Mouse (Mus musculus) layer of hippocampus, adult 6 months (tissue): ENCODE measurements around the gene Fxyd7. TPM values are rescaled to one million over a fixed set of nuclear protein-coding genes. Genes with fewer than 3 reads are reported as not detected.

Source experiments
- long read RNA-seq, 2 experiments: library from polyadenylated mRNA; unstranded; transcript quantifications; one replicate each; pipeline ENCODE4 v2.0.0; 2019 to 2020
- microRNA-seq: library from miRNA; unstranded; fragments of <30 nt; microRNA quantifications from one replicate; pipeline ENCODE4 v1.2.0, GENCODE M21; 2020
- polyA plus RNA-seq: library from polyadenylated mRNA; unstranded; fragments of <200 nt; fragmentation: Nextera tagmentation; gene quantifications from 2 replicates; pipeline ENCODE4 v1.2.3, GENCODE M21; 2021

Gene Fxyd7
- 175 and 204 TPM in 2 replicates for polyA plus RNA-seq
- long read RNA-seq, experiment 1, transcript Fxyd7-201 (6 exons, 693 nt), result major isoform, 68 of 117 reads
- long read RNA-seq, experiment 1, transcript Fxyd7-202 (6 exons, 620 nt), result minor isoform, 30 of 117 reads
- long read RNA-seq, experiment 1, partial matches to known transcripts, result 10 of 117 reads
- long read RNA-seq, experiment 1, other reads (novel, unspliced or antisense), result 9 of 117 reads
- long read RNA-seq, experiment 2, transcript Fxyd7-201 (6 exons, 693 nt), result minor isoform, 5 of 17 reads
- long read RNA-seq, experiment 2, transcript Fxyd7-202 (6 exons, 620 nt), result major isoform, 7 of 17 reads
- long read RNA-seq, experiment 2, partial matches to known transcripts, result 1 of 17 reads
- long read RNA-seq, experiment 2, other reads (novel, unspliced or antisense), result 4 of 17 reads

GRCm38 (mm10) chr7:31051321-31052021 is at the start of gene Fxyd7:
Fxyd7 (minus strand) TSS chr7:31051467.

GRCm38 (mm10) chr7:31076492-31076891 is 25.2 kb upstream of the Fxyd7 start, which contains the start of gene Fxyd3:
Fxyd3 (minus strand) TSS chr7:31076704.

GRCm38 (mm10) chr7:31059108-31059507 is 7.8 kb upstream of the Fxyd7 start, which contains the start of gene Lgi4:
Lgi4 (plus strand) TSS chr7:31059342.

GRCm38 (mm10) chr7:31057071-31057470 is 5.8 kb upstream of the Fxyd7 start, which contains the start of gene Fxyd1:
Fxyd1 (minus strand) TSS chr7:31057199.

GRCm38 (mm10) chr7:31042431-31042910 is 8.8 kb downstream of the Fxyd7 start, which contains the start of gene Fxyd5:
Fxyd5 (minus strand) TSS chr7:31042481.

Small RNA genes lying within 50 kb of the gene (microRNA-seq; reads per million reads assigned to microRNA genes)
- gene Mir7050, result not detected

Other genes starting within 250 kb of the Fxyd7 start
- not detected in 2 replicates for gene Ffar2, start 227.7 kb downstream of the Fxyd7 start, polyA plus RNA-seq
- not detected in 2 replicates for gene Ffar3, start 195.3 kb downstream of the Fxyd7 start, polyA plus RNA-seq
- not detected in 2 replicates for gene Ffar1, start 189.9 kb downstream of the Fxyd7 start, polyA plus RNA-seq
- 0.04 and 0.13 TPM in 2 replicates for gene Cd22, start 171.1 kb downstream of the Fxyd7 start, polyA plus RNA-seq
- gene Mag, start 136.6 kb downstream of the Fxyd7 start, polyA plus RNA-seq, result 78.5 and 92.5 TPM in 2 replicates
- not detected in 2 replicates for gene Hamp2, start 126.8 kb downstream of the Fxyd7 start, polyA plus RNA-seq
- gene Hamp, start 107.4 kb downstream of the Fxyd7 start, polyA plus RNA-seq, result not detected in 2 replicates
- gene Usf2, start 94.7 kb downstream of the Fxyd7 start, polyA plus RNA-seq, result 13.1 and 13.9 TPM in 2 replicates
- 6.0 and 7.0 TPM in 2 replicates for gene Lsr, start 78.0 kb downstream of the Fxyd7 start, polyA plus RNA-seq
- 0.11 and 0.83 TPM in 2 replicates for gene Fam187b, start 77.7 kb downstream of the Fxyd7 start, polyA plus RNA-seq
- 10.3 and 15.4 TPM in 2 replicates for gene Fxyd5, start 9.0 kb downstream of the Fxyd7 start, polyA plus RNA-seq
- 223 and 537 TPM in 2 replicates for gene Fxyd1, start 5.7 kb upstream of the Fxyd7 start, polyA plus RNA-seq
- 6.2 and 7.4 TPM in 2 replicates for gene Lgi4, start 7.9 kb upstream of the Fxyd7 start, polyA plus RNA-seq
- gene Fxyd3, start 25.2 kb upstream of the Fxyd7 start, polyA plus RNA-seq, result 0.97 and 1.5 TPM in 2 replicates
- 0.44 and 0.48 TPM in 2 replicates for gene Hpn, start 63.8 kb upstream of the Fxyd7 start, polyA plus RNA-seq
- gene Scn1b, start 75.5 kb upstream of the Fxyd7 start, polyA plus RNA-seq, result 62.7 and 80.2 TPM in 2 replicates
- gene Gramd1a, start 104.4 kb upstream of the Fxyd7 start, polyA plus RNA-seq, result 48.8 and 55.0 TPM in 2 replicates
- gene Scgb2b2, start 239.0 kb upstream of the Fxyd7 start, polyA plus RNA-seq, result not detected in 2 replicates
- gene Scgb1b2, start 240.4 kb upstream of the Fxyd7 start, polyA plus RNA-seq, result not detected in 2 replicates